Mouse (Mus musculus): ENCODE measurements around the gene Ppp2r1b.

Gene Ppp2r1b

GRCm38 (mm10) chr9:50918131-50918530 lies 73.0 kb downstream of the Ppp2r1b start:
- no peak for DNase-seq (ENCODE audit: low spot score in 2 of 2)

DNA sequence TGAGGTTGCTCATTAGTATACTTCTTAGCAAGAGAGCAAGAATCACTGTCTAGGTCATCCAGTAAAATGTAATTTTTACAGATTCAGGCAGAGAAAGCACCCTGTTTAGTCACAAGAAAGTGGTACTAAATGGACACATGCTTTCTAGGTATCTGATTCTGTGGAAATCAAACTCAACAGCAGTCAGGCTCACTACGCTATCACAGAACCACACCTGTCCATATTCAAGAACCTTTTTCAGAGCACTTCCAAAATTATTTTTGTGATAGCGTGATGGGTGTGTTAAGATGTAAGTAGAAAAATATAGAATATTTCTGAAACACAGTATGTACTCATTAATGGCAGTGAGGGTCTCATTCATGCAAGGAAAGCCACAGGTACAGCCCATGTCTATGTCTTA lies 74.5 kb downstream of the Ppp2r1b start:
- DNase-seq (ENCODE audit: low spot score in 2 of 2) = no peak

- no peak for DNase-seq (ENCODE audit: low spot score in 2 of 2)
These were observed 76.1 kb downstream of the Ppp2r1b start for GRCm38 (mm10) chr9:50920933-50921895.

DNA sequence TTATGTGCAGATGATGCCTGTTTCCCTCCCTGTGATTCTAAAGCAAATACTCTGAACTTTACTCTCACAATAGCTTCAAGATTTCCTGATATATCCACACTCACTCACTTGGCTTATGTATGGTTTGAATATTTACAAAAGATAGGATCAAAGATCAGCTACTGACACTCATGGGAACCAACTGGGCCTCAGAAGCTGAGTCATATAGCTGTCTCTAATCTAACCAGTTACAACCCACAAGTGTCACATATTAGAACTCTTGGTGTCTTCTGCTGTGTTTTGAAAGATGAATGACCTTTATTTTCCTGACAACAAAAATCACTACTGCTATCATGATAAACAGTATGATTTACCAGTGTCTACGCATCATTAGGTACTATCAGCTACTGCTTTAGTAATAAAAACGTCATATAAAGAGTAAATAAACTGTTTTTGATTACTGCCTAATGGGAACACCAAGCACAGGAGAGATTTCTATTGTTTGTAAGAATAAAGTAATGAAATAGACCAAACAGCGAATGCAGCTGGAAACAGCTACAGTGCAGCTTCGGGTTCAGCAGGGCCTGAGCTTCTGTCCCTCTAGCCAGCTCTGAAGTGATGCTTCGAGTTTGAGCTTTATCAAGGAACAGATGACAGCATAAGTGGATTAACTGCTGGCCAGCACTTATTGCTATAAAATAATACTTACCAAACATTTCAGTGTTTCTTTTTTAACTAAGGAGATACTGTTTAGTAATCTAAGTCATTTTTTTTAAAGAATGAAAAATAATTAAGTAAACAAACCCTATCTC lies 77.5 kb downstream of the Ppp2r1b start:
- DNase-seq (ENCODE audit: low spot score in 2 of 2) = no peak

DNA sequence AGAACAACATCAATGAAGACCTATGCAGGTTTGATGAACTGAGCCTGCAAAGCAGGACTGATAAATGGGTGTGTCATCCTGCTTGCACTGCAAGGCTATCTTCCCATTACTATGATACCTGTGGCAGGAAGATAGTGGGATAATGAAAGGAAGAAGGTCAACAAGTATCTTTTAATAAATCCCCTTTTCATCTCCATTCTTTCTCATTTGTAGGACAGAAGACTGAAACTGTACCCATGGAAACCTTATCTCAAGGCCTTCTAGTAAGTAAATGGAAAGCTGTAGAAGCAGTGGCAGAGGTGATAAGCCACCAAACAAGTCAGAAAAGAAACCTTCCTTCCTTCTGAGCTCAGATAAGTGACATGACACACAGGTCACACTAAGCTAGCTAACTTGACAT lies 79.4 kb downstream of the Ppp2r1b start:
- no peak for DNase-seq (ENCODE audit: low spot score in 2 of 2)

DNA sequence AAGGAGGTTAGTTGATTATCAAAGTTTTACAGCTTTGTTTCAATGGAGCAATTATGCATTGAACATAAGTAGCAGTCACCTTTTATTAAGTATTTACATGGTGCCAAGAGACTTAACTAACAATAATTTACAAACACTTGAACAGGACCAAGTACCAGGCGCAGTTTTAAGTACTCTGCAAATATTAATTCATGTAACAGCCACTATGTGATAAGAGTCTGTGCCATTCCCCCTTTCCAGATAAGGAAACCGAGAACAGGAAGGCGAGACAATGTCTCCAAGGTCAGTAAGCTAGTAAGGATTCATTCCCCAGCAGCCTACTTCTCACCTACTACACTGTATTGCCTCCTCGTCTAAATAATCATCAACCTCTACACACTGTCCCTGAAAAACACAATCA lies 80.7 kb downstream of the Ppp2r1b start:
- DNase-seq (ENCODE audit: low spot score in 2 of 2) = no peak

DNA sequence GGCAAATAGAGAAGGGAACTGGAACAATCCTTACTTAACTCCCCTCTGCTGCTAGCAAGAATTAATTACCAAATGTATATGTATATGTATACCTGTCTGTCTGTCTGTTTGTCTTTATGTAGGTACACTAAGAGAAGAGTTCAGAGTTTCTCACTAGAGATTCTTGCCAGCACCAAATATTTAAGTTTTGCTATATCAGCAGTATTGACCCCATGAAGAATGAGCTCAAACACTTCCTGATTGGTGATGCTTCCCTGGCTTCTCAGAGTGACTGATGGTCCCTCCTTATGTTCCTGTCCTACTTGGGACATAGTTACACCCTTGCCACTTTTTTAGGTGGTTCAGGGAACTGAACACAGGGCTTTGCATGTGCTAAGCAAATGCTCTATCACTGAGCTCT lies 84.9 kb downstream of the Ppp2r1b start:
- no peak for DNase-seq (ENCODE audit: low spot score in 2 of 2)

DNA sequence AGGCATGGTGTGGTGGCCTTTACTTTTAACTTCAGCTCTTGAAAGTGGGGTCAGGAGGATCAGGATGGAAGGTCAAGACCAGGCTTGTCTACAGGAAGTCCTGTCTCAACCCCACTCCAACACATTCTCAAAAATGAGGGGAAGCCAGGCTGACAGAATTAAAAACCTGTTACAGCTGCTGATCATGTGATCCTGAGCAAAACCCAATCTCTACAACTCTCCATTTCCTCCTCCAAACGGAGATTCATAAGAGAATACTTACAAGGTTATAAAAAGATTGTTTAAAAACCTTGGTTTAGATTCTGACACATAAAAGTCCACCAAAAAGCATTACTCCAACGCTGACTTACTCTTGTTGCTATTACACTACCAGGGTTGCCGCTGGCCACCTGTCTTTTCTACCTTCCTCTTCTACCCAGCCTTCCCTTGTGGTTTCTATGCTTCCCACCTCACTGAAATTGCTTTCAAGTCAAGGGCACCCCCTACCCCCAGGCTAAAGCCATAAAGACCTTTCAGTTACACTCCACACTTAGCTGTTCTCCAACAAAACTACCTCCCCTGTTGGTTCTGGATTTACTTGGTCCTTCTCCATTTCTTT lies 96.8 kb downstream of the Ppp2r1b start:
- DNase-seq (ENCODE audit: low spot score in 2 of 2) = no peak

GRCm38 (mm10) chr9:50942711-50943110 lies 97.6 kb downstream of the Ppp2r1b start:
- no peak for DNase-seq (ENCODE audit: low spot score in 2 of 2)
